Mouse (Mus musculus) heart, adult 2 months (tissue): ENCODE data around the gene Hes7.

Source experiments
- CTCF ChIP-seq: fragments of 200-600 bp; IDR thresholded peaks from 2 replicates; pipeline ENCODE4 v1.8.1; 2022; ENCODE audit warnings: antibody characterized with exemption, mild to moderate bottlenecking, moderate library complexity
- EP300 ChIP-seq: fragments of 200-500 bp; IDR thresholded peaks from 2 replicates; pipeline ENCODE4 v1.6.1; 2011; ENCODE audit warnings: low read depth, low read length, control low read depth; ENCODE audit not compliant: insufficient read depth
- POLR2A ChIP-seq: fragments of 200-500 bp; IDR thresholded peaks from 2 replicates; pipeline ENCODE4 v1.6.1; 2011; ENCODE audit warnings: mild to moderate bottlenecking, low read depth, low read length, control low read depth; ENCODE audit not compliant: insufficient read depth

DNA sequence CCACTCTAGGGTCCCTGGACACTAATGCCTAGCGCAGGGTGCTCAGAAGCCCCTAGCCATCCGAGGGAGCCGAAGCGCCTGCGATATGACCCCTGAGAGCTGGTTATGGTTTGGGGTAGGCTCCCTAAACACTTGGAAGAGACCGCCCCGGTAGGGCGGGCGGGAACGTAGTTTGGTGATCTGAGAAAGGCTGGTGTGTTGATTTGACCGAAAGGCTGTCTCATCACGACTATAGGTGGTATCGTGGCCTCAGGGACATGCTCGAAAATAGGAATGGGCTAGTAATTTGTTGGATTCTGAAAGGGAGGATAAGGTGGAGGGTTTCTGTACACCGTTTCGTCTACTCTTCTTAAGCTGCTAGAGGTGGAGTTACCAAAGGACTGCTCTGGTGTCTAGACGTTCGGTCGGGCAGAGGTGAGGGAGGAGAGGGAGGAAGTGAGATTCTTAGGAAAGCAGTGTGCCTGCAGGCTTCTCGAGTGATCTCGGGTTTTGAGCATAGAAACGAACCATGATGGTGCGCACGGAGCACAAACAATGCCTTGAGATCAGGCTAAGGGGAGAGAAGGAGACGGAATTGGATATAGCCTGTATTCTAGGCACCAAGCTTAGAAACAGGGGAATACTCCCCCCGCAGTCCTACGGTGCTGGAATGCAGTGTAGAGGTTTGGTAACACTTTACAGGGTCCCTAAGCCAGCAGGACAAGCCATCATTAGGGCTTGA lies 24.5 kb upstream of the Hes7 start:
- peak; percentile 70 for TF ChIP-seq POLR2A
- TF ChIP-seq CTCF, result no peak
- TF ChIP-seq EP300, result no peak
